Mouse (Mus musculus): ENCODE measurements around the gene Gm525. TPM values are rescaled to one million over a fixed set of nuclear protein-coding genes. Genes with fewer than 3 reads are reported as not detected.

Gene Gm525
- polyA plus RNA-seq, 1 experiment from 2014 or later, result not detected

- no peak overlapping the region for H3K9ac ChIP-seq (replicated peaks; ENCODE audit: low read depth, low read length)
- H3K4me2 ChIP-seq (ENCODE audit: low read length), result no peak overlapping the region
- no peak overlapping the region for H3K27ac ChIP-seq (ENCODE audit: low read length)
- H3K27me3 ChIP-seq (replicated peaks; ENCODE audit: control insufficient read depth, insufficient read depth, low read length), result no peaks in the 10 kb centered on the region
- 74% methylated on average over 11 of the region's 11 CpGs for WGBS
- H3K36me3 ChIP-seq (ENCODE audit: control insufficient read depth, insufficient read depth), result no peaks in the 10 kb centered on the region
- no peak overlapping the region for H3K4me3 ChIP-seq (replicated peaks; ENCODE audit: low read length)
- ATAC-seq, result no peak
- H3K9me3 ChIP-seq (ENCODE audit: control insufficient read depth, low read length), result no peaks in the 10 kb centered on the region
- H3K4me1 ChIP-seq (replicated peaks; ENCODE audit: control insufficient read depth, insufficient read depth, low read length), result no peaks in the 10 kb centered on the region
These were observed 5.7 kb upstream of the Gm525 start for GRCm38 (mm10) chr11:89067871-89068490.

GRCm38 (mm10) chr11:89068649-89069048 is 5.0 kb upstream of the Gm525 start:
- no peak overlapping the region for H3K4me3 ChIP-seq (replicated peaks; ENCODE audit: low read length)

GRCm38 (mm10) chr11:89069303-89069702 is 4.3 kb upstream of the Gm525 start:
- Histone ChIP-seq H3K27ac (ENCODE audit: low read length) (no peak overlapping the region), H3K9me3 (ENCODE audit: control insufficient read depth, low read length) (no peaks in the 10 kb centered on the region), H3K27me3 (replicated peaks; ENCODE audit: control insufficient read depth, insufficient read depth, low read length) (no peaks in the 10 kb centered on the region), H3K4me3 (replicated peaks; ENCODE audit: low read length) (no peak overlapping the region), H3K9ac (replicated peaks; ENCODE audit: low read depth, low read length) (no peak overlapping the region), H3K4me1 (replicated peaks; ENCODE audit: control insufficient read depth, insufficient read depth, low read length) (no peaks in the 10 kb centered on the region), H3K36me3 (ENCODE audit: control insufficient read depth, insufficient read depth) (no peaks in the 10 kb centered on the region), H3K4me2 (ENCODE audit: low read length) (no peak overlapping the region)
- 20% methylated on average over 6 of the region's 6 CpGs for WGBS
- no peak for ATAC-seq

More at GRCm38 (mm10) chr11:89068649-89069048, 5.0 kb upstream of the Gm525 start:
- H3K9ac ChIP-seq (replicated peaks; ENCODE audit: low read depth, low read length), result no peak overlapping the region
- H3K9me3 ChIP-seq (ENCODE audit: control insufficient read depth, low read length), result no peaks in the 10 kb centered on the region
- no peak overlapping the region for H3K4me2 ChIP-seq (ENCODE audit: low read length)
- ATAC-seq, result no peak
- H3K4me1 ChIP-seq (replicated peaks; ENCODE audit: control insufficient read depth, insufficient read depth, low read length), result no peaks in the 10 kb centered on the region
- no peaks in the 10 kb centered on the region for H3K27me3 ChIP-seq (replicated peaks; ENCODE audit: control insufficient read depth, insufficient read depth, low read length)
- 93% methylated on average over 14 of the region's 14 CpGs for WGBS
- H3K27ac ChIP-seq (ENCODE audit: low read length), result no peak overlapping the region
- H3K36me3 ChIP-seq (ENCODE audit: control insufficient read depth, insufficient read depth), result no peaks in the 10 kb centered on the region

- Histone ChIP-seq H3K36me3 (ENCODE audit: control insufficient read depth, insufficient read depth) (no peaks in the 10 kb centered on the region), H3K27ac (ENCODE audit: low read length) (no peak overlapping the region), H3K9ac (replicated peaks; ENCODE audit: low read depth, low read length) (no peak overlapping the region), H3K9me3 (ENCODE audit: control insufficient read depth, low read length) (no peaks in the 10 kb centered on the region), H3K4me2 (ENCODE audit: low read length) (no peak overlapping the region), H3K4me3 (replicated peaks; ENCODE audit: low read length) (no peak overlapping the region), H3K27me3 (replicated peaks; ENCODE audit: control insufficient read depth, insufficient read depth, low read length) (no peaks in the 10 kb centered on the region), H3K4me1 (replicated peaks; ENCODE audit: control insufficient read depth, insufficient read depth, low read length) (0 out of 2 replicates have a peak, but pooled peaks cover 3% of the 10 kb centered on the region)
- ATAC-seq, result no peak
- WGBS, result 84% methylated on average over 5 of the region's 5 CpGs
These were observed 2.1 kb upstream of the Gm525 start for GRCm38 (mm10) chr11:89071522-89071921.

- Histone ChIP-seq H3K4me2 (ENCODE audit: low read length) (no peak overlapping the region), H3K9me3 (ENCODE audit: control insufficient read depth, low read length) (no peaks in the 10 kb centered on the region), H3K4me3 (replicated peaks; ENCODE audit: low read length) (no peak overlapping the region), H3K36me3 (ENCODE audit: control insufficient read depth, insufficient read depth) (no peaks in the 10 kb centered on the region), H3K4me1 (replicated peaks; ENCODE audit: control insufficient read depth, insufficient read depth, low read length) (0 out of 2 replicates have a peak, but pooled peaks cover 3% of the 10 kb centered on the region), H3K9ac (replicated peaks; ENCODE audit: low read depth, low read length) (no peak overlapping the region), H3K27ac (ENCODE audit: low read length) (no peak overlapping the region), H3K27me3 (replicated peaks; ENCODE audit: control insufficient read depth, insufficient read depth, low read length) (no peaks in the 10 kb centered on the region)
- WGBS, result 37% methylated on average over 19 of the region's 19 CpGs
- ATAC-seq, result no peak
These were observed 1.3 kb downstream of the Gm525 start for GRCm38 (mm10) chr11:89074783-89075413.

GRCm38 (mm10) chr11:89076370-89076821 is 2.8 kb downstream of the Gm525 start:
- no peak for ATAC-seq
- Histone ChIP-seq H3K9me3 (ENCODE audit: control insufficient read depth, low read length) (no peaks in the 10 kb centered on the region), H3K4me1 (replicated peaks; ENCODE audit: control insufficient read depth, insufficient read depth, low read length) (0 out of 2 replicates have a peak, but pooled peaks cover 3% of the 10 kb centered on the region), H3K4me2 (ENCODE audit: low read length) (no peak overlapping the region), H3K4me3 (replicated peaks; ENCODE audit: low read length) (no peak overlapping the region), H3K27me3 (replicated peaks; ENCODE audit: control insufficient read depth, insufficient read depth, low read length) (no peaks in the 10 kb centered on the region), H3K27ac (ENCODE audit: low read length) (no peak overlapping the region), H3K36me3 (ENCODE audit: control insufficient read depth, insufficient read depth) (no peaks in the 10 kb centered on the region), H3K9ac (replicated peaks; ENCODE audit: low read depth, low read length) (no peak overlapping the region)
- 87% methylated on average over 4 of the region's 4 CpGs for WGBS

- H3K4me3 ChIP-seq (replicated peaks; ENCODE audit: low read length), result no peak overlapping the region
- H3K27ac ChIP-seq (ENCODE audit: low read length), result no peak overlapping the region
- no peak overlapping the region for H3K9ac ChIP-seq (replicated peaks; ENCODE audit: low read depth, low read length)
- H3K4me2 ChIP-seq (ENCODE audit: low read length), result no peak overlapping the region
- 89% methylated on average over 8 of the region's 8 CpGs for WGBS
- 0 out of 2 replicates have a peak, but pooled peaks cover 3% of the 10 kb centered on the region for H3K4me1 ChIP-seq (replicated peaks; ENCODE audit: control insufficient read depth, insufficient read depth, low read length)
- no peak for ATAC-seq
- H3K27me3 ChIP-seq (replicated peaks; ENCODE audit: control insufficient read depth, insufficient read depth, low read length), result no peaks in the 10 kb centered on the region
- no peaks in the 10 kb centered on the region for H3K9me3 ChIP-seq (ENCODE audit: control insufficient read depth, low read length)
- no peaks in the 10 kb centered on the region for H3K36me3 ChIP-seq (ENCODE audit: control insufficient read depth, insufficient read depth)
These were observed 4.0 kb downstream of the Gm525 start for GRCm38 (mm10) chr11:89077601-89078000.

GRCm38 (mm10) chr11:89078305-89078704 is 4.7 kb downstream of the Gm525 start:
- 93% methylated on average over 3 of the region's 3 CpGs for WGBS
- H3K4me1 ChIP-seq (replicated peaks; ENCODE audit: control insufficient read depth, insufficient read depth, low read length), result 0 out of 2 replicates have a peak, but pooled peaks cover 3% of the 10 kb centered on the region
- H3K9me3 ChIP-seq (ENCODE audit: control insufficient read depth, low read length), result no peaks in the 10 kb centered on the region
- no peak for ATAC-seq
- no peak overlapping the region for H3K4me2 ChIP-seq (ENCODE audit: low read length)
- no peak overlapping the region for H3K27ac ChIP-seq (ENCODE audit: low read length)
- H3K27me3 ChIP-seq (replicated peaks; ENCODE audit: control insufficient read depth, insufficient read depth, low read length), result no peaks in the 10 kb centered on the region
- no peak overlapping the region for H3K9ac ChIP-seq (replicated peaks; ENCODE audit: low read depth, low read length)
- H3K4me3 ChIP-seq (replicated peaks; ENCODE audit: low read length), result no peak overlapping the region
- no peaks in the 10 kb centered on the region for H3K36me3 ChIP-seq (ENCODE audit: control insufficient read depth, insufficient read depth)

GRCm38 (mm10) chr11:89078996-89079680 is 5.5 kb downstream of the Gm525 start:
- 83% methylated on average over 16 of the region's 16 CpGs for WGBS
- H3K36me3 ChIP-seq (ENCODE audit: control insufficient read depth, insufficient read depth), result no peaks in the 10 kb centered on the region
- H3K27me3 ChIP-seq (replicated peaks; ENCODE audit: control insufficient read depth, insufficient read depth, low read length), result no peaks in the 10 kb centered on the region
- 0 out of 2 replicates have a peak, but pooled peaks cover 3% of the 10 kb centered on the region for H3K4me1 ChIP-seq (replicated peaks; ENCODE audit: control insufficient read depth, insufficient read depth, low read length)
- no peak overlapping the region for H3K4me3 ChIP-seq (replicated peaks; ENCODE audit: low read length)
- no peak overlapping the region for H3K4me2 ChIP-seq (ENCODE audit: low read length)
- no peaks in the 10 kb centered on the region for H3K9me3 ChIP-seq (ENCODE audit: control insufficient read depth, low read length)
- ATAC-seq, result no peak
- no peak overlapping the region for H3K27ac ChIP-seq (ENCODE audit: low read length)
- H3K9ac ChIP-seq (replicated peaks; ENCODE audit: low read depth, low read length), result no peak overlapping the region

Data from forebrain, embryonic 16.5 days (tissue).